Mouse (Mus musculus) MEL (cell line): ENCODE measurements at regions not wholly inside any gene's neighbourhood (a gene's known extent, or its start where the extent isn't known, plus 50 kb on each side); places are given as distances from the start of the nearest gene placed in this dataset.

Source experiments
- DNase-seq: peaks from one replicate; pipeline ENCODE4 v3.0.0; 2011; ENCODE audit warnings: low read depth, low spot score
- H3K27ac ChIP-seq: 2 replicates; pipeline ENCODE4 v1.5.1; 2012; ENCODE audit warnings: low read depth, mild to moderate bottlenecking, control low read depth, low read length, moderate library complexity; ENCODE audit not compliant: control insufficient read depth
- H3K27me3 ChIP-seq, 2 experiments: fragments of 150-350 bp in 1 of 2; sonication (generic) in 1 of 2; 2 replicates each; pipeline ENCODE4 v1.6.1; 2012; ENCODE audit warnings: low read length in 2 of 2, mild to moderate bottlenecking in 2 of 2, improper control_type of control experiment in 1 of 2, moderate library complexity in 1 of 2; ENCODE audit not compliant: insufficient read depth in 2 of 2, control insufficient read depth in 1 of 2
- H3K36me3 ChIP-seq, 2 experiments: 2 replicates each; pipeline ENCODE4 v1.6.1; 2012 to 2014; ENCODE audit warnings: low read length in 2 of 2, improper control_type of control experiment in 1 of 2, inconsistent platforms in 1 of 2, mild to moderate bottlenecking in 1 of 2; ENCODE audit not compliant: insufficient read depth in 2 of 2, control insufficient read depth in 1 of 2
- H3K4me1 ChIP-seq, 2 experiments: fragments of 150-350 bp in 1 of 2; sonication (generic) in 1 of 2; 2 replicates each; pipeline ENCODE4 v1.6.1; 2012; ENCODE audit warnings: low read length in 2 of 2, improper control_type of control experiment in 1 of 2, mild to moderate bottlenecking in 1 of 2; ENCODE audit not compliant: insufficient read depth in 2 of 2, control insufficient read depth in 1 of 2
- H3K4me3 ChIP-seq, 2 experiments: fragments of 150-350 bp in 1 of 2; sonication (generic) in 1 of 2; 2 replicates each; pipeline ENCODE4 v1.5.1; 2012; ENCODE audit warnings: low read depth in 2 of 2, low read length in 2 of 2, mild to moderate bottlenecking in 2 of 2, moderate library complexity in 2 of 2, control low read depth in 1 of 2, improper control_type of control experiment in 1 of 2; ENCODE audit not compliant: control insufficient read depth in 1 of 2, insufficient read depth in 1 of 2
- H3K79me2 ChIP-seq: 2 replicates; pipeline ENCODE4 v1.6.1; 2012; ENCODE audit warnings: mild to moderate bottlenecking, low read length, moderate library complexity; ENCODE audit not compliant: control insufficient read depth, poor library complexity, insufficient read depth
- H3K9ac ChIP-seq: 2 replicates; pipeline ENCODE4 v1.6.1; 2012; ENCODE audit warnings: low read depth, mild to moderate bottlenecking, control low read depth, low read length, moderate library complexity; ENCODE audit not compliant: control insufficient read depth, poor library complexity, severe bottlenecking
- H3K9me3 ChIP-seq: fragments of 150-350 bp; sonication (generic); replicated peaks from 2 replicates; pipeline ENCODE4 v1.6.1; 2012; ENCODE audit warnings: mild to moderate bottlenecking, low read length, improper control_type of control experiment, moderate library complexity; ENCODE audit not compliant: insufficient read depth
- CHD1 ChIP-seq: IDR thresholded peaks from 2 replicates; pipeline ENCODE4 v1.6.1; 2012; ENCODE audit warnings: low read depth, mild to moderate bottlenecking, inconsistent platforms, low read length, improper control_type of control experiment
- E2F4 ChIP-seq: IDR thresholded peaks from 2 replicates; pipeline ENCODE4 v1.6.1; 2011; ENCODE audit warnings: low read depth, low read length, improper control_type of control experiment, borderline replicate concordance
- GATA1 ChIP-seq: IDR thresholded peaks from 2 replicates; pipeline ENCODE4 v1.6.1; 2011; ENCODE audit warnings: low read depth, low read length, improper control_type of control experiment
- HCFC1 ChIP-seq: IDR thresholded peaks from 2 replicates; pipeline ENCODE4 v1.6.1; 2012; ENCODE audit warnings: low read depth, mild to moderate bottlenecking, inconsistent platforms, low read length, improper control_type of control experiment, moderate library complexity
- JUND ChIP-seq: IDR thresholded peaks from 2 replicates; pipeline ENCODE4 v1.6.1; 2011; ENCODE audit warnings: low read depth, mild to moderate bottlenecking, improper control_type of control experiment, low read length
- KAT2A ChIP-seq: conservative IDR thresholded peaks from 2 replicates; pipeline ENCODE4 v1.6.1; 2012; ENCODE audit warnings: low read depth, low read length, improper control_type of control experiment, inconsistent platforms
- MAX ChIP-seq: IDR thresholded peaks from 2 replicates; pipeline ENCODE4 v1.6.1; 2011; ENCODE audit warnings: low read length, improper control_type of control experiment
- MYB ChIP-seq: IDR thresholded peaks from 2 replicates; pipeline ENCODE4 v1.6.1; 2011; ENCODE audit warnings: mild to moderate bottlenecking, low read depth, low read length, improper control_type of control experiment
- POLR2AphosphoS5 ChIP-seq: IDR thresholded peaks from 2 replicates; pipeline ENCODE4 v1.6.1; 2012; ENCODE audit warnings: low read depth, borderline replicate concordance, mild to moderate bottlenecking, inconsistent platforms, low read length, moderate library complexity, mixed read lengths
- RAD21 ChIP-seq: IDR thresholded peaks from 2 replicates; pipeline ENCODE4 v1.6.1; 2011; ENCODE audit warnings: mild to moderate bottlenecking, low read depth, low read length, improper control_type of control experiment
- SMC3 ChIP-seq: IDR thresholded peaks from 2 replicates; pipeline ENCODE4 v1.6.1; 2011; ENCODE audit warnings: low read depth, low read length, improper control_type of control experiment
- TAL1 ChIP-seq: IDR thresholded peaks from 2 replicates; pipeline ENCODE4 v1.6.1; 2012; ENCODE audit warnings: mild to moderate bottlenecking, inconsistent platforms, low read length, moderate library complexity, mixed read lengths
- TCF12 ChIP-seq: IDR thresholded peaks from 2 replicates; pipeline ENCODE4 v1.6.1; 2014; ENCODE audit warnings: low read depth, mild to moderate bottlenecking, inconsistent platforms, low read length, improper control_type of control experiment, moderate library complexity
- UBTF ChIP-seq: IDR thresholded peaks from 2 replicates; pipeline ENCODE4 v1.6.1; 2012; ENCODE audit warnings: low read depth, mild to moderate bottlenecking, inconsistent platforms, low read length, improper control_type of control experiment, moderate library complexity, borderline replicate concordance; ENCODE audit not compliant: insufficient read depth
- USF1 ChIP-seq: IDR thresholded peaks from 2 replicates; pipeline ENCODE4 v1.6.1; 2014; ENCODE audit warnings: low read depth, mild to moderate bottlenecking, inconsistent platforms, low read length, improper control_type of control experiment, moderate library complexity
- USF2 ChIP-seq, 2 experiments: IDR thresholded peaks; 2 replicates each; pipeline ENCODE4 v1.6.1; 2011 to 2012; ENCODE audit warnings: improper control_type of control experiment in 2 of 2, low read length in 2 of 2, borderline replicate concordance in 1 of 2, inconsistent platforms in 1 of 2, low read depth in 1 of 2, mild to moderate bottlenecking in 1 of 2; ENCODE audit not compliant: insufficient read depth in 1 of 2

DNA sequence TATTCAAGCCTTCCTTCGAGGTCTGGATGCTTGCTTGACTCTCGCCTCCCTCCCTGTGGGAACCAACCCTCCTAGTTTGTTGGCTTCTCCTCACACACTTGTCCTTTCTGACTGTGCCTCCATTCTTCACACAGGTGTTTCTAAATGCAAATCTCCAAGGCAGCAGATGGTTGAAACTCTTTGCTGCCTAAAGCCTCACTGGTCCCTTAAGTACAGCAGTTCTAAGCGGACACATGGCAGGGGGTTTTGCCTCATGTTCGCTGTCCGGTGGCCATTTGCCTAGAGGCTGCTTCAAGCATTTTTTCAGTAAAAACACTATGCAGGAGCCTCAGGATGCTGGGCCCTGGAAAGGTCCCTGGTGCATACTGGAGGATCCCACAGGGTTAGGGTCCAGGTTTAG lies 50.9 kb upstream of the Kcnj15 start:
- Histone ChIP-seq H3K36me3 (no peaks in the 10 kb centered on the region), H3K4me3 (no peak overlapping the region), H3K9ac (no peak overlapping the region), H3K9me3 (no peaks in the 10 kb centered on the region), H3K79me2 (no peaks in the 10 kb centered on the region), H3K4me1 (no peaks in the 10 kb centered on the region), H3K27me3 (no peaks in the 10 kb centered on the region), H3K27ac (no peak overlapping the region)
- TF ChIP-seq SMC3 (no peak), USF2 (IDR thresholded peaks at IDR 0.05; ENCODE audit: borderline replicate concordance in 1 of 2, insufficient read depth in 1 of 2, low read depth in 1 of 2, low read length in 2 of 2) (no peak), RAD21 (no peak), UBTF (no peak), CHD1 (no peak), USF1 (no peak)
- DNase-seq: no peak

DNA sequence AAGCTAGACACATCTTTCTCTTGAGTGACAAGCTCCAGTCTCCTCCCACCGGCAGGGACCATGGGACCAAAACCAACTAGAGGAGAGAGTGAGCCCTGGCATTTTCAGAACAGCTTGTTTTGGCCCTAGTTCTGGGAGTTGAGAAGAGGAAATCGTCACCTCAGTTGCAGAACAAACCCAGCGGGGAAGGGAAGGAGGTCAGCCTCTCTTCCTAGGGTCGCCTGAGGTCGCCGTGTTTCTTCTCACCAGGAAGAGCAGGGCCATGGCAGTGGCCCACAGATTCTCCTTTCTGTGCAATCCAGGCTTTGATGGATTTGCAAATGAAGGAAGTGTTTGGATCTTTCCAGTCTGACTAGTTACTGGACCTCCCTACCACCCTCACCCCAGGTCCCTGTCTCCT lies 49.8 kb upstream of the Kcnj15 start:
- H3K27me3 ChIP-seq: no peaks in the 10 kb centered on the region
- H3K9me3 ChIP-seq: no peaks in the 10 kb centered on the region
- no peaks in the 10 kb centered on the region for H3K79me2 ChIP-seq
- no peak overlapping the region for H3K9ac ChIP-seq
- no peaks in the 10 kb centered on the region for H3K4me1 ChIP-seq
- H3K36me3 ChIP-seq: no peaks in the 10 kb centered on the region
- TF ChIP-seq TCF12 (no peak), GATA1 (no peak), JUND (no peak), POLR2AphosphoS5 (no peak), KAT2A (no peak), TAL1 (no peak), USF1 (no peak), MYB (no peak), HCFC1 (no peak), MAX (no peak), E2F4 (no peak)
- H3K27ac ChIP-seq: no peak overlapping the region
- H3K4me3 ChIP-seq: no peak overlapping the region
- DNase-seq: no peak
